Mouse (Mus musculus) layer of hippocampus, postnatal 14 days (tissue): ENCODE results near the gene Exd1. TPM values are rescaled to one million over a fixed set of nuclear protein-coding genes. Genes with fewer than 3 reads are reported as not detected.

Experiments used
- DNase-seq, 2 experiments: peaks; one replicate each; pipeline ENCODE4 v3.0.0; 2021 to 2022; ENCODE audit warnings: low spot score in 2 of 2, mixed read lengths in 1 of 2
- long read RNA-seq, 2 experiments: library from polyadenylated mRNA; stranded (forward); transcript quantifications; one replicate each; pipeline ENCODE4 v2.0.0; 2021
- total RNA-seq, 2 experiments: library from RNA; stranded (reverse); gene quantifications; 2 replicates each; pipeline ENCODE4 v1.2.3; 2021

The Exd1 gene
- total RNA-seq: 1 to 10 TPM in 1 of 2 experiments, under 1 TPM in 1; 0.62 to 1.1 TPM
- long read RNA-seq, experiment 1: 0 reads
- long read RNA-seq, experiment 2, partial matches to known transcripts: 0 of 1 reads
- long read RNA-seq, experiment 2, other reads (novel, unspliced or antisense): 1 of 1 reads

DNA sequence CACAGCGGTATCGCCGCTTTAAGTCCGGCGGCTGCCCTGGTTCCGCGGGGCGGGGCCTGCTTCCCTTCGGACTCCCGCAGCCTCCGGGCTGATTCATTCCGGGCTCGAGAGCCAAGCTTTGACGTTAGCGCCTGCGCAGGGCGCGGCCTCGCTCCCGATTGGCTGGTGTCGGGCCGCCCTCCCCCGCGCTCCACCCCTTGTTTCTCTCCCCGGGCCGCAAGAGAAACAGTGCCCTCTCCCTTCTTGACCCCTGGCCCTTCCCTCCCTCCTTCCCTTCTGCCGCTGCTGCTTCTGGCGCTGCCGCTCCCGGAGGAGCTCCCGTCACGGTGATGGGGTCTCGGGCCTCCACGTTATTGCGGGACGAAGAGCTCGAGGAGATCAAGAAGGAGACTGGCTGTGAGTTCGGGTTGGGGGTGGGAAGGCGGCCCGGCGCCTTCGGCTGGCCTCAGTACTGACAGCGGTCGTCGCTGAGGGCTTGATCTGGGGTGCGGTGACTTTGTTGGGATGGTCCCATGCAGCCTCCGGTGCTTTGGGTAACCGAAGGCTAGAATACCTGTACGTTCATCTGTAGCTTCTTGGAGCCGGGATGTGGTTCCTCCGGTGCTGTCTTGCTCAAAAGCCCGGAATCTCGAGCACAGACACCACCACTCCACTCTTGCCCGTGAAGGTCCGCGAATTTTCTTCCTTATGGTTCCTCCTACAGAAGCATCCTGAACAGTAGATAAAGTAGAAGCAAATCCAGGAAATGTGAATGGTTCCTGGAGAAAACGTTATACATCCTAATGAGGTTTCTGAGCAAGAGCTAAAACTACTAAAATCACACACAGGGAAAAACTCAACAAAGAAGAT lies at the start of gene Exd1, which contains the start of gene Chp1:
Gene Exd1, minus strand, starts transcription at position 106 of the 849 bp plus-strand sequence.
Gene Chp1, plus strand, starts transcription at position 176 of the 849 bp plus-strand sequence.
- peak; percentile 97 to 98 for DNase-seq

DNA sequence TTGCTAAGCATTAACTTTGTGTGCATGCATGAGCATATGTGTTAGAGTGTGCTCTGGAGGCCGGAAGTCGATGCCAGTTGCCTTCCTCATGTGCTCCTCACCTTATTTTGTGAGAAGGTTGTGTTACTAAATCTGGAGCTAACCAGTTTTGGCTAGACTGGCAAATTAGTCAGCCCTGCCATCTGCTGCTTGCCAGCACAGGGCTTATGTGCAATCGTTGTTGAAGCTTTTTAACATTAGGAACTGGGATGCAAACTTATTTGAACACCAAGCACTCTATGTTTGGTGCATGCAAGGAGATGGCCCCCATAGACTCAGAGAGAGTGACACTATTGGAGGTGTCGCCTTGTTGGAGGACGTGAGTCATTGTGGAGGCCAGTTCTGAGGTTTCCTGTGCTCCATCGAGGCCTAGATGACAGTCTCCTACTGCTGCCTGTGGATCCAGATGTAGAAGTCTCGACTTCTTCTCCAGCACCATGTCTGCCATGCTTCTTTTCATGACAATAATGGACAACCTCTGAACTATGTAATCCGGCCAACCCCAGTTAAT lies 49.4 kb upstream of the Exd1 start:
- peak; percentile 34 to 58 for DNase-seq

DNA sequence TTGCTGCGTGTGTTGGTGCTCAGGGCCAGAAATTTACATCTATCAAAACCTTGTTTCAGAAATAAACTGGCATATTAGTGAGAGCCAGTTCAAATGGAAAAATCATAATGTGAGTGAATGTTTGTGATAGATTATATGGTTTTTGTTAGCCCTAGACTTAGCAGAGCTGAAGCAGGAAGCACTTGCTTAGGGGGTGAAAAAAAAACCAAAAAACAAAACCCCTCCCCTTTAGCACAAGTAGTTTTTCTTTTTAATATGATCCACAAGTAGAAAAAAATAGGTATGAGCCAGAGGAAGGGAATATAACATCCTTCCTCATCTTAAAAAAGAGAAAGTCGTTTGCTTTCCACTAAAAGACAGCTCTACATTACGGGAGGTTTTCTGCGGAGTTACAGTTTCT lies 47.9 kb upstream of the Exd1 start:
- DNase-seq: no peak

DNA sequence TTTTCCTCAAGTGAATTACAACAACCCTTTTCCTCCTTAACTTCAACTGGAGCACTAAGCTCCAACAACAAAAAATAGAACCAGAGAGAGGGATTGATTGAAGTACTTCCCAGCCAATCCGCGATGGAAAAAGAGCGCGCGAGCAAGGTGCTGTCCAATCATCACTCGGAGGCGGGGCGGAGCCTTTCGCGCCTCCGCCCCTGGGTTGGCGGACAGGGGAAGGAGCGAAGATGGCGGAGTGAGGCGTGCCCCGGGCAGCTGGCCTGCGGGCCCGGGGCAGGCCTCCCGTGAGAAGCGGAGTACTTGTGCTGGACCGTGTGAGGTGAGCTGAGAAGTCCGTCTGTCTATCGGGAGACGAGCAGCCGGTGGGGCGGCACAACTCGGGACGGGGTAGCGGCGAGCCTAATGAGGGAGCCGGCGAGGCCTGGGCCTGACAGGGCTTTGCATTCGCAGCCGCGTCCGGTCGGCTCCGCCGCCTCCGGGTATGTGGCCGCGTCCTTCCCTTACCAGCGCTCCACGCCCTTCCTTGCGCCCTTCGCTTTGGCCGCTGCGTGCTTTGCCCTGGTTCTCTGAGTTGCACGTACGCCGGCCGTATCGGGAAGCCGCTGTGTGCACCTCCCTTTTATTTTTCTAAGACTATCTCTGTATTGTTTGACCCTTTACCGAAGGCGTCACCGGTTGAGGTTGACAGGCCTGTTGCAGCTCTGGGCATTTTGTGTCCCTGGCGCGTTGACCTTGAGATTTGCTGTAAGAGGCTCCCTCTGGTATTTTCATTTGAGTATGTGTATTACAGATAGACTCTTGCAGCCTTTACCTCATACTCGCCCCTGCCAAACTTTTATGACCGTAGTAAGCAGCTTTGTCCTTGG lies 46.9 kb upstream of the Exd1 start:
- peak; percentile 98 for DNase-seq

DNA sequence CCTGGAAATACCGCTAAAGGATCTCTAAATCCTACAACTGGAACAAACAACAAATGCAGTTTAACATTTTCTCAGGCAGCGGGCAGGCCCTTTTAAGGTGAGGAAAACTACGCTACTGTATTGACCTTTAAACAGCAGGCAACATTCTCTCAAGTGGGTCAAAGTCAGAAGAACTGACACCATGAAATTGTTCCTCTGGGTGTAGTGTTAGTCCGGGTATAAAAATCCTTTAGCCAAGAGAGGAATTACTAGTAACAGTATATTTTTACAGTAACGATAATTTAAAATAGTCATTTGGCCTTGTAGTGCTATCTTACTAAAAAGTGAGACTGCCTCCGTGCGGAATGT lies 46.3 kb upstream of the Exd1 start:
- no peak for DNase-seq

DNA sequence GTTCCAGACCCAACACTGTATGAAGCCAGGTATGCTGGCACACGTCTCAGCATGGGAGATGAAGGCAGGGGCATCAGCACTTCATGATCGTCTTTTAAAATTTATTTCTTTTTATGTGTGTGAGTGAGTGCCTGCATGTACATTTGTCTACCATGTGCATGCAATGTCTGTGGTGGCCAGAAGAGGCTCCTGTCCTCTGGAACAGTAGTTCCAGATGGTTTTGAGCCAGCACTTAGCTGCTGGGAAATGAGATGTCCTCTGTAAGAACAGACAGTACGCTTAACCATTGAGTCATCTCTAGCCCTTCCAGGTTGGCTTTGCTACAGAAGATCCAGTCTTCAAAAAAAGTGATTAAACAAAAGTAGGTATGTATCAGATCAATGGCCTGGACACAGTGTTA lies 43.8 kb upstream of the Exd1 start:
- no peak for DNase-seq

DNA sequence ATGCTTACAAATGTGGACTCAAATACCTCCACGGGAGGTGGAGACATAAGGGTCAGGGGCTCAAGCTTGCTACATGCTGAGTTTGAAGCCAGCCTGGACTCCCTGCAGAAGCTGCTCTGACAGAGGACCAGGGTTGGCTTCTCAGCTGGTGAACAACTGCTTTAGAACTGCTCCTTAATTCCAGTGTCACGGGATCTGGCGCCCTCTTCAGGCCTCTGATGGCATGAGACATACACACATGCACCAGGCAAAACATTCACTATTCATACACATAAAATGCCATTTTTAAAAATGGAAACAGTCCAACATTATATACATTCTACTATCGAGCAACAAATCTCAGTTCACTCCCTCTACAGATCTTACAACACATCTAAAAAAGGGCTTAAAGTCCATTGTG lies 40.0 kb upstream of the Exd1 start:
- no peak for DNase-seq

DNA sequence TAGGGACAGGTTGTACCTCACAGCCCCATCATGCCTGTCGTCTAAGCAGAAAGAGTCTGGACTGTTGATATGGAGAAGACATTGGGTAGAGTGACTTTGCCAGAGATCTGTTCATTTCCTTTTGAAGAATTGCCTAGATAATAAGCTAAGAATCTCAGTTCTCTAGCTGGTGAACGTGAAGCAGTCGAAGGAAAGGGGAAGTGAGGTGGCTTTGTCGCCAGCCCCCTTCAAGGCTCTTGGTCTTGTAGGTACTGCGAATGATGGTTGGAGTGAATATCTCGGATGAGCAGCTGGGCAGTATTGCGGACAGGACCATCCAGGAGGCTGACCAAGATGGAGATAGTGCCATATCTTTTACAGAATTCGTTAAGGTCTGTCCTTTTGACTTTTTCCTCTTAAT lies 36.9 kb upstream of the Exd1 start:
- DNase-seq: no peak

DNA sequence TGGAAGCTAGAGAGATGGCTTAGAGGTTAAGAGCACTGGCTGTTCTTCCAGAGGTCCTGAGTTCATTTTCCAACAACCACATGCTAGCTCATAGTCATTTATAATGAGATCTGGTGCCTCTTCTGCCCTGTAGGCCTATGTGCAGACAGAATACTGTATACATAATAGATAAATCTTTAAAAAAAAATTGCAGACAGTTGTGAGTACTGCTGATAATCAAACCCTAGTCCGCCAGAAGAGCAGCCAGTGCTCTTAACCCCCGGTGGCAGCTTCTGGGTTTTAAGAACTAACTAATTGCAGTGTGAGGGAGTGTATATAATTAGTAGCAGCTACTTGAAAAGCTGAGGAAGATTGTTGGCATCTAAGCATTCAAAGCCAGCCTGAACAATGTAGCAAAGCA lies 36.0 kb upstream of the Exd1 start:
- DNase-seq: no peak

DNA sequence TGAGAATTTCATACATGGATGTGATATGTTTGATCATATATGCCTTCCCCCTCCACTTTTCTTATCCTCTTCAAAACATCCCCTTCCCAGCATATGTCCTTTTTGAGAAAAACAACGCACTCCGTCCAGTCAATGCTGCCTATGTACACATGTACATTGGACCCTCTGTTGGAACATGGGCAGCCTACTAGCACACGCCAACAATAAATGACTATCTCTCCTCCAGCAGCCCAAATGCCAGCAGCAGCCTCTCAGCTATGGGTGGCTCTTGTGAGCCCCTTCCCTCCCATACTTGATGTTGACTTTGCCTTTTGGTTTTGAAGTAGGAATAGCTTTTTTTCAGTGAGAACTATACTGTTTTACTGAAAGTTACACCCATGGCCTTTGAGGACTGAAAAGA lies 34.1 kb upstream of the Exd1 start:
- DNase-seq: no peak

DNA sequence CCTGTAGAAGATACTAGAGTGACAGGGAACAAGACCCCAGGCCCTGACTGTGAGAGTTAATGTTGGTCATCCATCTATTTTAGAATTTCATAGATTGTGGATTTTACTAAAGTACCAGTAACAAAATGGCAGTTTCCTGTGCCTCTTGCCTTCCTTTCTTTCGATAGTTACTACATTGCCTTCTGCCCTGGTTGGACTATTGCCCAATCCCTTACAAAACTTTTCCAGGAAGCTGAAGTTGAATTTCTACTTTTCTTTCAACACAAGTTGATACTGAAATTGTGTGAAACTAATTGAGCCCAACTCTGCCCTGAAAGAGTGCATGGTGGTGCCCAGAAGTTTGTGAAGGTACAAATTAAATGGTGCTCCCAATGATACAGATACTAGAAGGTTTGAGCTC lies 25.0 kb upstream of the Exd1 start:
- DNase-seq: no peak

DNA sequence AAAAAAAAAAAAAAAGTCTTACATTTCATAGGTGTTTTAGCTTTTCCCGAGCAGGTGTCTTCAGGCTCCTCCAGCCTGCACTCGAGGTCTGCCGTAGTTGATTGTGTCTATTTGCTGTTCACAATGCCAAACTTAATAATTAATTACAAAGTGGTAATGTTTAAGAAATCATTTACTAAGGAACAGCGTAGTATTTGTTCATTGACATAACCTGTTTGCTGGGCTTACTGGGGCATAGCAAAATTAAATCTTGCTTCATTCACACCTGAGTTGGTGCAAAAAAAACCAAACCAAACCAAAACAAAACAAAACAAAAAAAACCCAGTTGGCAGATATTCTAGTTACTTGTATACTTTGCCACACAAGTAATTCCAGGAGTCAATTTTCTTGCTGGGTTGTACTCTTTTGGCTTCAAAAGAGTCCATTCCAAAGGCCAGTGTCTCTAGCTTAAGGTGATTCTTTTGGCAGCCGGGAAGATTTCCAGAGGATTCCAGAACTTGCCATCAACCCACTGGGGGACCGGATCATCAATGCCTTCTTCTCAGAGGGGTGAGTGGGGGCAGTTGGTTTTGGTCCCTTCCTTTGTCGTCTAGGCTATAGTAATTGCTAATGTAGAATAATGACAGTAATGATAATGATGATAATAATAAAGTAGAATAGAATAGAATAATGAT lies 18.9 kb upstream of the Exd1 start:
- no peak for DNase-seq

DNA sequence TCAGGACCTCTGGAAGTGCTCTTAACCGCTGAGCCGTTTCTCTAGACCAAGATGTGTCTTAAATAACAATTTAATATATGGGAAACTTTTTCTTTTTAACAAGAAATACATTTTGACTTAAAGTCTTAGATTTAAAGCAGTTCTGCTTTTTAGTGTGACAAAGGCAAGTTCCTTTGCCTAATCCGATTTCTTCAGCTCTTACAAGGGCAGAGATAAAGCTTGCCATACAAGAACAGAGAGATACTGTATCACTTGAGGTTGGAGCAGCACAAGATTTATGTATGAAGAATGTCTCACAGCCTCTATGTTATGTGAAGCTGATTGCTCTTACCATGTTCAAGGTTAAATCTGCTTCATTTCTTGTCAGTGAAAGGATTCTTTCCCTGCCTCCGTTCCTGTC lies 17.9 kb upstream of the Exd1 start:
- DNase-seq: no peak

DNA sequence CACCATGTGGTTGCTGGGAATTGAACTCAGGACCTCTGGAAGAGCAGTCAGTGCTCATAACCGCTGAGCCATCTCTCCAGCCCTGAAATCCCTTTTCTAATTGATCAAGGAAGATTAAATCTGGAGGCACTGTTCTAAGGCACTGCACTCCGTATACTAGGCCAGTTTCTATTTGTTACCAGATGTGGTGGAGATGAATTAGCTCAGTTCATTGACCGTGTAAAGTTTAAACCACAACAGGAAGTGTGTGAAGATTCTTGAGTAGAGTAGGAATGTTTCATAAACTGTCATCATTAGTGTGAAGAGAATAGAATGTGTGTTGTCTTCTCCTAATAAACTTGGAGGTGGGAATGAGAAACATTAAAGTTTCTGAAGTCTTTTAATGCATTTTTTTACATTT lies 14.4 kb upstream of the Exd1 start:
- DNase-seq: no peak

DNA sequence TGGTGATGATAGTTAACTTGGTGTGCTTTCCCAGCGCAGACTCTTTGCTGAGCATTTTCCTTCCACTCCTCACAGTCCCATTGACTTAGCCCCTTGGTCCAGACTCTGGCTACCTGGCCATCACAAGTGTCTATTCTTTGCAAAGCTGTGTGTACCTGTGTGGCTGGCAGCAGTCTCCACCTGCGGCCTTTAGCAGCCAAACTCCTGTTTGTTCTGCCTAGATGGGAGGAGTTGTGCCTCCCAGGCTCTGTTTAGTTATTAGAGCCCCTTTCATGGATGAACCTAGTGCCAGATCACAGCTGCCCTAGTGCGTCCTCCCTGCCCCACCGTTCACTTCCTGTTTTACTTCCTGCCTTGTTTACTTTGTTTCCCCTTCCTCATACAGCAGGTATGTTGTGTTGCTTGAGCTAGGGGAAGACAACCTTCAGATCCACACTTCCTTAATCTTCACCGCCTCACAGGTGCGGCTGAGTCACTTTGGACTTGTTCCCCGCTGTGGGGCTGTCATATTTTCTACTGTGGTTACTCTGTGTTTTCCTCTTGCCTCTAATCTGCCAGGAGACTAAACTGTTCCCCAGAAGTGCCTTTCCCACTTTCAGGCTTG lies 11.4 kb upstream of the Exd1 start:
- DNase-seq: no peak

DNA sequence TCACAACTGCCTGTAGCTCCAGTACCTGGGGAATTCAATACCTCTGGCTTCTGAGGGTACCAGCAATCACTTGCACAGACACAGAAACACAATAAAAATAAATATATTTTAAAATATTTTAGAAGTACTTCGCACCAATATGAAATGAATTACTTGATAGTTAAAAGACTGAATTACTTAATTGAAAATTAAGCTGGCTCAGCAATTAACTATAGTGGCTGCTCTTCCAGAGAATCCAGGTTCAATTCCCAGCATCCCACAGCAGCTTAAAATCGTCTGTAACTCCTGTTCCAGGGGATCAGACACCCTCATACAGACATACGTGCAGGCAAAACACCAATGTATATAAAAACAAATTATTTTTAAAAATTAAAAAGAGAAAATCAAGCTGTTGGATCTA lies 10.6 kb upstream of the Exd1 start:
- no peak for DNase-seq

DNA sequence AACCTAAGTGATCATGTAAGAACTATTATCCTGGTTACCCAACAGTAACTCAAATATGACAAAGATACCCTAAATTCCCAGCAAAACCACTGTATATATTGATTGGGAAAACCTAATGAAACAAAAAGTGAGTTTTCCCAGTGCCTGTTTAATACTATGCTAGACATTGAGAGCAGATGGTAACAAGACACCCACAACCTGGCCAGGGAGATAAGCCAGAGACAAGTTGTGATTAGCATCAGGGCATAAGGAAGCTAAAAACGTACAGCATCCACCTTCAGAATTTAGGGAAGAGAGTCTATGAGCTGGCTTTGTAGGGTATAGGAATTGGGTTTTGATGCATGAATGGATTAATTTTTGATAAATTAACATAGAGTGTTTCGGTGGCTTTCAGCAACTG lies 2.3 kb upstream of the Exd1 start:
- DNase-seq: no peak

DNA sequence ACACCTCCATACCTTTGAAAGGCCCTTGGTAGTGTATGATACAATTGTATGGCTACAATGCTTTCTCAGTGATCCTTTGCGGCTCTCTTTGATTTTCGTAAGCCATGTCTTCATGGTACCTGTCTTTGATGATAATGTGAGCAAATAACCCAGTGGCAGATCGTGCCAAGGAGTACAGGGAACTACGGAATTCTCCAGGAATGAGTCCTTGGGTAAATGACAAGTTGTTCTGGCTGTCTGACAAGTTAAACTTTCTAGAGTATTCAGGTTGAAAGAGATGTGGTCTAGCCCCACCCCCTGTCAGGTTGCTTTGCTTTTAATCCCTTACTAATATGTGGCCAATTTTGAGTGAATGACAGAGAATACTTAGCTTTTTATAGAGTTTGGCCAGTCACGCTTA lies 1.3 kb upstream of the Exd1 start:
- no peak for DNase-seq

DNA sequence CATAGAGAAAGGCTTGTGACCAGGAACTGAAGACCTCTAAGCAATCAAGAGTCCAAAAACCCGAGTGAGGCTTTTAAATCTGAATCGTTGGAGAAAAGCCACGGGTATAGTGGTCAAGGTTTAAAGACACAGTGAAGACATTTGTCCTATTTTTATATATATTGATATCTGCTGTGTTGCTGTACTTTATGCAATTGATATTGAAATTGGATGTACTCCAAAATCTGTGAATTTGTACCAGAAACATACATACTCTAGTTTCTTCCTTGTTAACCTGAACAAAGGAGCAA lies 889 bp upstream of the Exd1 start:
- no peak for DNase-seq

DNA sequence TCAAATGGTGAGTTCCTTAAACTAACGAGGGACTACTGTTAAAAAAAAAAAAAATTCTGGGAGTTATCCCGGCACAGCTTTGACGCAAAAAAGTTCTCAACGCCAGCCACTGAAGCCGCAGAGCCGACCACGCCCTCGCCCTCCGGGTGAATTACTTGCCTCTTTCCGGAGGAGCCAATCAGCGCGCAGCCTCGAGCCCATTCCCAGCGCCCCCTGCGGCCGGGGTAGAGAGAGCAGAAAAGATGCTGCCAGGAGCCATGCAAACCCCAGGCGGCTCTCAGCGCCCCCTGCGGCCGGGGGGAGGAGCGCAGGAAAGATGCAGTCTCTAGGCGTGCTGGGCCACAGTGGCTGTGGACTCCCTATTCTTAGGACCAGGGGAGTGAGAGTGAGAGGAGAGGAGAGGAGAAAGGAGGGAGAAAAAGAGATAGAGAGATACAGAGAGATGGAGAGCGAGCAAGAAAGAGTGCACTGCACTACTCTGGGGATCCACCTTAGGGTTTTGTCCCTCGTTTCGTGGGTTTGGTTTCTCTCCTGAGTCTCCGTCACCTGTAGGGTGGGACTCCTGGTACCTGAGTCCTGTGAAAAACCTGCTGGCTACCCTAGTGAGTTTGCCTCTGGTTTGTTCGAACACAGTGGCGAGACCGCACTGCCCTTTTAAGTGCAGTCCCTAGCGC lies 442 bp downstream of the Exd1 start:
- peak; percentile 71 to 79 for DNase-seq

DNA sequence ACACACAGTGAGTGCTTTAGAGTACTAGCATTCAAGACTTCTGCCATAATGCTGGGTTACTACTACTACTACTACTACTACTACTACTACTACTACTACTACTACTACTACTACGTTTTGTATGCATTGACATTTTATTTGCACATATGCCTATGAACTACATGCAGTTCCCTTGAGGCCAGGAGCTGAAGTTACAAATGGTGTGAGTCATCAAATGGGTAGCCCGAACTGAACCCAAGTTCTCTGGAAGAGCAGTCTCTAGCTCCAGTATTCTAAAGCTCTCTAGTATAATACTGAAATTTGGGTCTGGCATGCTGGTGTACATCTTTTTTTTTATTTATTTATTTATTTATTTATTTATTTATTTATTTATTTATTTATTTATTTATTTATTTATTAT lies 3.8 kb downstream of the Exd1 start:
- no peak for DNase-seq
